In the genomic region with DNA sequence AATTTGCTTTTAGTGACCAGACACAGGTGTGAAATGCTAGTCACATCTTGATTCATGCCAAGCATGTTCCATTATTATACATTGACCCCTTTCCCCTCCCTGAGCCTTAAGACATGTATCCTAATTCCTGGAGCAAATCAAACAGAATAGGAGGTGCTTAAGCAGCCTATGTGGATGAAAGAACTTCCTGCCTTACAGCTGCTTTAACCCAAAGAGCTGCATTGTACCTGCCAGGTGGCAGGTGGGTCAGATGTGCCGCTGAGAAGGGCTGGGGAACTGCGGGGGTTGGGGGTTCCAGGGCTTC, we compare ENCODE assay signal across 8 mouse cellular contexts. TPM values are rescaled to one million over a fixed set of nuclear protein-coding genes. Genes with fewer than 3 reads are reported as not detected.
DNase-seq lines count a peak whose midpoint lies in the region; ATAC-seq and TF ChIP-seq lines count a peak whose summit lies in the region.

No protein-coding gene starts in this region.

- peaks cover 8% of the 10 kb centered on the region; the same call in 1 of the 2 replicates for H3K4me1 ChIP-seq in heart, postnatal 0 days (ENCODE audit: control insufficient read depth, insufficient read depth)
- peaks cover 0 to 2% of the 10 kb centered on the region in 2 experiments; a peak in 1 of 4 replicates for H3K4me1 ChIP-seq in ES-E14 (ENCODE audit: control insufficient read depth in 2 of 2, insufficient read depth in 2 of 2, low read length in 2 of 2, poor library complexity in 1 of 2)
- peaks cover 5% of the 10 kb centered on the region for H3K4me1 ChIP-seq in forebrain, postnatal 0 days (ENCODE audit: insufficient read depth)

- H3K36me3 ChIP-seq in heart, postnatal 0 days (replicated peaks; ENCODE audit: control insufficient read depth, insufficient read depth, low read length): no peaks in the 10 kb centered on the region
- H3K36me3 ChIP-seq in ES-E14 (ENCODE audit: control insufficient read depth, insufficient read depth, low read length, poor library complexity, severe bottlenecking) (peaks cover 7% of the 10 kb centered on the region), macrophage (ENCODE audit: inconsistent target) (no peaks in the 10 kb centered on the region)
- no peaks in the 10 kb centered on the region for H3K36me3 ChIP-seq in forebrain, postnatal 0 days (ENCODE audit: insufficient read depth)

- peak overlapping the region; percentile 94 for H3K4me3 ChIP-seq in heart, postnatal 0 days (ENCODE audit: low read depth, low read length)
- H3K4me3 ChIP-seq in ES-E14 (ENCODE audit: insufficient read depth in 1 of 2, low read depth in 1 of 2, low read length in 2 of 2, poor library complexity in 1 of 2, severe bottlenecking in 1 of 2) (peak overlapping the region; percentile 33 to 98), macrophage (ENCODE audit: inconsistent target) (peak overlapping the region; percentile 10; the same call in 1 of the 2 replicates)
- H3K4me3 ChIP-seq in forebrain, postnatal 0 days (ENCODE audit: low read depth, low read length): peak overlapping the region; percentile 70

- H3K9me3 ChIP-seq in heart, postnatal 0 days (replicated peaks; ENCODE audit: control insufficient read depth, low read length): no peaks in the 10 kb centered on the region
- no peaks in the 10 kb centered on the region for H3K9me3 ChIP-seq in ES-E14 (ENCODE audit: control insufficient read depth, insufficient read depth, low read depth, low read length)
- no peaks in the 10 kb centered on the region for H3K9me3 ChIP-seq in forebrain, postnatal 0 days (ENCODE audit: low read length)

- H3K79me2 ChIP-seq in macrophage (ENCODE audit: inconsistent target): peaks cover 54% of the 10 kb centered on the region

- peak overlapping the region; percentile 98 for H3K27ac ChIP-seq in heart, postnatal 0 days (ENCODE audit: low read depth)
- H3K27ac ChIP-seq in ES-E14 (ENCODE audit: insufficient read depth, low read depth, low read length, poor library complexity, severe bottlenecking) (peak overlapping the region; percentile 95), macrophage (peak overlapping the region; percentile 46)
- H3K27ac ChIP-seq in forebrain, postnatal 0 days (ENCODE audit: low read depth, low read length): peak overlapping the region; percentile 90

- WGBS in heart, postnatal 0 days: 4% methylated on average over 2 of the region's 2 CpGs
- WGBS in forebrain, postnatal 0 days: 3% methylated on average over 2 of the region's 2 CpGs
- WGBS in macrophage (ENCODE audit: missing documents): 24% methylated on average over 2 of the region's 2 CpGs

- DNase-seq in heart, postnatal 0 days (ENCODE audit: low spot score): no peak
- no peak for DNase-seq in heart, adult 18-20 months
- DNase-seq in ES-E14 (ENCODE audit: low read depth, low spot score): peak; percentile 54
- peak; percentile 60 for DNase-seq in forebrain, postnatal 0 days
- no peak for DNase-seq in embryo, embryonic 10 days (ENCODE audit: low spot score)
- DNase-seq in cerebellum, postnatal 10 days: no peak
- DNase-seq in spleen, postnatal 14 days (ENCODE audit: low spot score in 2 of 2): no peak

- H3K4me2 ChIP-seq in heart, postnatal 0 days (ENCODE audit: low read depth, low read length): peak overlapping the region; percentile 88
- H3K4me2 ChIP-seq in forebrain, postnatal 0 days (ENCODE audit: low read depth): peak overlapping the region; percentile 84

- in situ Hi-C loops in ES-E14 (cut with MboI; ENCODE audit: low sequenced_read_pairs in 2 of 2, unreplicated experiment in 2 of 2): no loop called here

- no peak for TF ChIP-seq EP300 in heart, postnatal 0 days (IDR thresholded peaks at IDR 0.05; ENCODE audit: low read depth)

- ATAC-seq in heart, postnatal 0 days (ENCODE audit: insufficient read depth, low read depth): no peak
- no peak for ATAC-seq in forebrain, postnatal 0 days

- H3K9ac ChIP-seq in heart, postnatal 0 days (replicated peaks; ENCODE audit: low read depth, low read length): peak overlapping the region; percentile 98
- H3K9ac ChIP-seq in ES-E14 (ENCODE audit: insufficient read depth, low read depth, low read length, poor library complexity, severe bottlenecking): peak overlapping the region; percentile 98
- H3K9ac ChIP-seq in forebrain, postnatal 0 days: peak overlapping the region; percentile 84

- no peak for TF ChIP-seq CTCF in heart, postnatal 0 days (IDR thresholded peaks at IDR 0.05; ENCODE audit: low read depth)
- TF ChIP-seq CTCF in forebrain, postnatal 0 days (IDR thresholded peaks at IDR 0.05; ENCODE audit: low read depth): no peak

- H3K27me3 ChIP-seq in heart, postnatal 0 days (ENCODE audit: control insufficient read depth, insufficient read depth, low read length): no peaks in the 10 kb centered on the region
- no peaks in the 10 kb centered on the region for H3K27me3 ChIP-seq in forebrain, postnatal 0 days (ENCODE audit: insufficient read depth, low read length)

TF ChIP-seq in ES-E14, 5 proteins besides CTCF, POLR2A, EP300 and RAD21:
- TF ChIP-seq ZC3H11A (IDR thresholded peaks at IDR 0.05; ENCODE audit: borderline replicate concordance, low read depth, low read length): no peak
- 0 out of 2 replicates have a peak, but pooled peaks have one; percentile 48 for TF ChIP-seq CHD2 (IDR thresholded peaks at IDR 0.05; ENCODE audit: low read depth, low read length)
TF ChIP-seq in ES-E14: peak in this region for 1.

RNA-seq across cellular contexts. Expression of a gene that starts 0.4 kb away (rescaled TPM):
- total RNA-seq in heart, postnatal 0 days (2014; rRNA removed; ENCODE audit: low replicate concordance): 4.0 and 5.1 TPM in 2 replicates
- polyA plus RNA-seq in heart, postnatal 0 days (2015; fragmentation: Nextera tagmentation; extraction: Ambion mirVana): 7.4 and 8.6 TPM in 2 replicates
- total RNA-seq in heart, adult 18-20 months (2021): 10 to 100 TPM; 11.5 to 12.4 TPM
- 4.8 and 5.1 TPM in 2 replicates for total RNA-seq in ES-E14 (2012; rRNA removed)
- 16.5 and 19.2 TPM in 2 replicates for total RNA-seq in forebrain, postnatal 0 days (2014; rRNA removed)
- 6.5 and 14.9 TPM in 2 replicates for polyA plus RNA-seq in forebrain, postnatal 0 days (2015; fragmentation: Nextera tagmentation; extraction: Ambion mirVana)
- total RNA-seq in macrophage (2018; cell fraction: chromatin; rRNA removed): 100 to 1,000 TPM in 4 of 26 experiments, 10 to 100 TPM in 22; 18.1 to 133 (median 45.6) TPM
- 10 to 100 TPM in 25 of 26 experiments, 1 to 10 TPM in 1; 10.0 to 52.7 (median 19.8) TPM for total RNA-seq in macrophage (2018; cell fraction: cytosol; rRNA removed)
- total RNA-seq in macrophage (2018; cell fraction: nucleus; rRNA removed): 100 to 1,000 TPM in 2 of 26 experiments, 10 to 100 TPM in 24; 15.0 to 122 (median 33.7) TPM
- 20.4 to 33.0 TPM (median 25.9 TPM) in 3 replicates for polyA plus RNA-seq in macrophage (2018)

RNA-seq across cellular contexts. Expression of a gene that starts 2.8 kb away (rescaled TPM):
- 541 and 680 TPM in 2 replicates for total RNA-seq in heart, postnatal 0 days (2014; rRNA removed; ENCODE audit: low replicate concordance)
- 517 and 550 TPM in 2 replicates for polyA plus RNA-seq in heart, postnatal 0 days (2015; fragmentation: Nextera tagmentation; extraction: Ambion mirVana)
- 10 to 100 TPM; 61.7 to 65.4 TPM for total RNA-seq in heart, adult 18-20 months (2021)
- total RNA-seq in ES-E14 (2012; rRNA removed): 1,847 and 2,038 TPM in 2 replicates
- total RNA-seq in forebrain, postnatal 0 days (2014; rRNA removed): 485 and 592 TPM in 2 replicates
- 728 and 896 TPM in 2 replicates for polyA plus RNA-seq in forebrain, postnatal 0 days (2015; fragmentation: Nextera tagmentation; extraction: Ambion mirVana)
- total RNA-seq in macrophage (2018; cell fraction: chromatin; rRNA removed): 10 to 100 TPM; 20.2 to 78.1 (median 45.3) TPM
- 100 to 1,000 TPM; 120 to 200 (median 162) TPM for total RNA-seq in macrophage (2018; cell fraction: cytosol; rRNA removed)
- total RNA-seq in macrophage (2018; cell fraction: nucleus; rRNA removed): 100 to 1,000 TPM in 6 of 26 experiments, 10 to 100 TPM in 20; 39.3 to 168 (median 74.9) TPM
- 124 to 262 TPM (median 236 TPM) in 3 replicates for polyA plus RNA-seq in macrophage (2018)

RNA-seq across cellular contexts. Expression of a gene that starts 51.2 kb away (rescaled TPM):
- total RNA-seq in heart, postnatal 0 days (2014; rRNA removed; ENCODE audit: low replicate concordance): 62.6 and 125 TPM in 2 replicates
- 137 and 138 TPM in 2 replicates for polyA plus RNA-seq in heart, postnatal 0 days (2015; fragmentation: Nextera tagmentation; extraction: Ambion mirVana)
- total RNA-seq in heart, adult 18-20 months (2021): 10 to 100 TPM; 93.5 to 93.8 TPM
- 39.3 and 41.4 TPM in 2 replicates for total RNA-seq in ES-E14 (2012; rRNA removed)
- 105 and 116 TPM in 2 replicates for total RNA-seq in forebrain, postnatal 0 days (2014; rRNA removed)
- polyA plus RNA-seq in forebrain, postnatal 0 days (2015; fragmentation: Nextera tagmentation; extraction: Ambion mirVana): 112 and 123 TPM in 2 replicates
- total RNA-seq in macrophage (2018; cell fraction: chromatin; rRNA removed): 100 to 1,000 TPM in 25 of 26 experiments, 10 to 100 TPM in 1; 84.2 to 338 (median 182) TPM
- total RNA-seq in macrophage (2018; cell fraction: cytosol; rRNA removed): 100 to 1,000 TPM in 25 of 26 experiments, 10 to 100 TPM in 1; 98.0 to 162 (median 137) TPM
- 100 to 1,000 TPM in 23 of 26 experiments, 10 to 100 TPM in 3; 92.8 to 273 (median 149) TPM for total RNA-seq in macrophage (2018; cell fraction: nucleus; rRNA removed)
- 132 to 168 TPM (median 156 TPM) in 3 replicates for polyA plus RNA-seq in macrophage (2018)

Comparison
In these comparisons a context has a peak if more than half of its experiments do, and no peak if none do; other contexts are left out.
1. DNase-seq: peak in ES-E14 (single experiment) and forebrain, postnatal 0 days (single experiment); none in heart, postnatal 0 days (single experiment), heart, adult 18-20 months (0 of 2), embryo, embryonic 10 days (single experiment), cerebellum, postnatal 10 days (0 of 2) and spleen, postnatal 14 days (0 of 2).
2. H3K27ac ChIP-seq: peak in every context shown above with its lines; median percentile 98 in heart, postnatal 0 days; 95 in ES-E14; 90 in forebrain, postnatal 0 days; 46 in macrophage.
3. H3K4me3 ChIP-seq: peak in every context shown above with its lines; median percentile 94 in heart, postnatal 0 days; 70 in forebrain, postnatal 0 days; 66 in ES-E14; 10 in macrophage.
4. Peak in every context shown above with its lines, with median percentiles within 50 percentile points of each other: H3K9ac ChIP-seq.